Mouse (Mus musculus) hindbrain, embryonic 11.5 days (tissue): ENCODE data around the gene Parp3. TPM values are rescaled to one million over a fixed set of nuclear protein-coding genes. Genes with fewer than 3 reads are reported as not detected.

Experiments
- ATAC-seq: fragments of 200-750 bp; cut with Nextera tagmentation; 2 replicates; pipeline ENCODE4 v1.8.0; 2017; ENCODE audit warnings: mild to moderate bottlenecking, moderate TSS enrichment, moderate library complexity; ENCODE audit not compliant: low FRiP score
- DNase-seq: peaks from one replicate; pipeline ENCODE4 v3.0.0-alpha.2; 2015; ENCODE audit warnings: low spot score
- H3K27ac ChIP-seq: fragments of 300-500 bp; sonication (generic); 2 replicates; pipeline ENCODE4 v1.5.1; 2014; ENCODE audit warnings: mild to moderate bottlenecking, low read depth, low read length
- H3K27me3 ChIP-seq: fragments of 300-500 bp; sonication (generic); 2 replicates; pipeline ENCODE4 v1.6.1; 2014; ENCODE audit warnings: mild to moderate bottlenecking, low read length, moderate library complexity, mixed read lengths; ENCODE audit not compliant: control insufficient read depth, insufficient read depth
- H3K36me3 ChIP-seq: fragments of 300-500 bp; sonication (generic); 2 replicates; pipeline ENCODE4 v1.6.1; 2014; ENCODE audit warnings: mild to moderate bottlenecking, low read length, moderate library complexity, mixed read lengths; ENCODE audit not compliant: control insufficient read depth, insufficient read depth
- H3K4me1 ChIP-seq: fragments of 300-500 bp; sonication (generic); replicated peaks from 2 replicates; pipeline ENCODE4 v1.6.1; 2014; ENCODE audit warnings: low read length, mixed read lengths; ENCODE audit not compliant: control insufficient read depth, insufficient read depth
- H3K4me2 ChIP-seq: fragments of 300-500 bp; sonication (generic); replicated peaks from 2 replicates; pipeline ENCODE4 v1.6.1; 2014; ENCODE audit warnings: mild to moderate bottlenecking, low read depth, low read length
- H3K4me3 ChIP-seq: fragments of 300-500 bp; sonication (generic); 2 replicates; pipeline ENCODE4 v1.5.1; 2014; ENCODE audit warnings: low read depth, low read length
- H3K9ac ChIP-seq: fragments of 300-500 bp; sonication (generic); 2 replicates; pipeline ENCODE4 v1.6.1; 2014; ENCODE audit warnings: low read depth, low read length
- H3K9me3 ChIP-seq: fragments of 300-500 bp; sonication (generic); 2 replicates; pipeline ENCODE4 v1.6.1; 2016; ENCODE audit warnings: low read length; ENCODE audit not compliant: control insufficient read depth
- WGBS: fragments of 180-500 bp; shearing (Covaris S2); extraction: QIAGEN DNeasy Blood & Tissue Kit; methylation state at CpG from one replicate; pipeline ENCODE4 v1.1.7; 2014; 5-methylcytosine and 5-hydroxymethylcytosine counted together
- polyA plus RNA-seq: library from polyadenylated mRNA; unstranded; fragments of >200 nt; fragmentation: Nextera tagmentation; extraction: Ambion mirVana; gene quantifications from 2 replicates; pipeline ENCODE4 v1.2.1, GENCODE M21; 2014

Gene Parp3
- polyA plus RNA-seq, 1 experiment from 2014 or later: 1.4 TPM

GRCm38 (mm10) chr9:106436566-106436965, 40.2 kb downstream of the Parp3 start:
- DNase-seq (no peak), ATAC-seq (no peak)
- H3K9me3 ChIP-seq: no peaks in the 10 kb centered on the region
- no peak overlapping the region for H3K27ac ChIP-seq
- H3K9ac ChIP-seq: no peak overlapping the region
- H3K36me3 ChIP-seq: 0 out of 2 replicates have a peak, but pooled peaks cover 4% of the 10 kb centered on the region
- H3K4me1 ChIP-seq: peaks cover 5% of the 10 kb centered on the region
- H3K4me2 ChIP-seq: no peak overlapping the region
- no peak overlapping the region for H3K4me3 ChIP-seq
- no peaks in the 10 kb centered on the region for H3K27me3 ChIP-seq
- 82% methylated on average over 9 of the region's 9 CpGs for WGBS

DNA sequence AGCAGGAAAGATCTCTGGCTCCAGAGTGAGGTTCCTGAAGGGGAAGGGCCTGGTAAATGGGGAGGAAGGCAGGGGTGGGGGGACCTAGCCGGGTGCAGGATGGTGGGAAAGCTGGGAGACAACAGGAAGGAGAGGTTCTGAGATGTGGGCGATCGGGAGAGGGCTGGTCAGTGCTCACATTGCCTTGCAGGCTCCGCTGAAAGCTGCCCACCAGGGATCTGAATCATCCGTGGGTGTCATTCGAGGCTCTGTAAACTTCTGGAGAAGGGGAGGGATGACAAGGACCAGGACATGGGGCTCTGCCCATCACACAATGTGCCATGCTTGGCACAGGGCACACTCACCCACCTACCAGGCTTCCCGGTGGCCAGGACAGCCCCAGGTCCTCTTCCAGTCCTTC, 43.4 kb downstream of the Parp3 start:
- no peaks in the 10 kb centered on the region for H3K27me3 ChIP-seq
- 0 out of 2 replicates have a peak, but pooled peaks cover 7% of the 10 kb centered on the region for H3K36me3 ChIP-seq
- ATAC-seq (no peak), DNase-seq (no peak)
- H3K4me1 ChIP-seq: peaks cover 10% of the 10 kb centered on the region
- no peak overlapping the region for H3K4me3 ChIP-seq
- H3K4me2 ChIP-seq: no peak overlapping the region
- H3K9me3 ChIP-seq: no peaks in the 10 kb centered on the region
- H3K27ac ChIP-seq: 0 out of 2 replicates have a peak overlapping the region, but pooled peaks have one; percentile 24
- no peak overlapping the region for H3K9ac ChIP-seq
- 79% methylated on average over 7 of the region's 7 CpGs for WGBS

DNA sequence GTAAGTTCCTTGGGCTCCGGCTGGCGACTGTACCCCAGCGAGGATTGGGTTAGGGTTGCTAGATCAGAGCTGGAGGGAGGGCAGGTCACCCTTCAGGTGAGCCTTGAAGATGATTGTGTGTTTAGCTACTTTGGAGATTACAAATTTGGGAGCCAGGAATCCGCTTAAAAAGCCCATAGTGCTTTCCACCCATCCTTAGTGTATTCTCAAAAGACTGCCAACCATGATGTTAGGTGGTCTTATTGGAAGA, 46.8 kb downstream of the Parp3 start:
- no peaks in the 10 kb centered on the region for H3K27me3 ChIP-seq
- no peak for ATAC-seq
- H3K4me1 ChIP-seq: peaks cover 5% of the 10 kb centered on the region; the same call in 1 of the 2 replicates
- DNase-seq: no peak
- no peaks in the 10 kb centered on the region for H3K9me3 ChIP-seq
- peak overlapping the region; percentile 99 for H3K9ac ChIP-seq
- H3K27ac ChIP-seq: peak overlapping the region; percentile 93; the same call in 1 of the 2 replicates
- peak overlapping the region; percentile 78 for H3K4me2 ChIP-seq
- H3K4me3 ChIP-seq: peak overlapping the region; percentile 92
- 5% methylated on average over 4 of the region's 4 CpGs for WGBS
- 0 out of 2 replicates have a peak, but pooled peaks cover 7% of the 10 kb centered on the region for H3K36me3 ChIP-seq

- Histone ChIP-seq H3K4me3 (peak within 1 kb of the TSS; percentile 92), H3K4me2 (peak within 1 kb of the TSS; percentile 78), H3K27ac (peak within 1 kb of the TSS; percentile 93), H3K36me3 (0 out of 2 replicates have a peak, but pooled peaks cover 7% of the 10 kb centered on the region), H3K4me1 (peaks cover 5% of the 10 kb centered on the region; the same call in 1 of the 2 replicates), H3K27me3 (no peaks in the 10 kb centered on the region), H3K9me3 (no peaks in the 10 kb centered on the region), H3K9ac (peak within 1 kb of the TSS; percentile 99)
- DNase-seq: peak; percentile 98
- peak; percentile 91 for ATAC-seq
- WGBS: under 1% methylated on average over 52 of the region's 55 CpGs
Measured at GRCm38 (mm10) chr9:106429221-106430014, 47.3 kb downstream of the Parp3 start, which contains the start of gene Rpl29. Rpl29 (plus strand) TSS chr9:106429454.

DNA sequence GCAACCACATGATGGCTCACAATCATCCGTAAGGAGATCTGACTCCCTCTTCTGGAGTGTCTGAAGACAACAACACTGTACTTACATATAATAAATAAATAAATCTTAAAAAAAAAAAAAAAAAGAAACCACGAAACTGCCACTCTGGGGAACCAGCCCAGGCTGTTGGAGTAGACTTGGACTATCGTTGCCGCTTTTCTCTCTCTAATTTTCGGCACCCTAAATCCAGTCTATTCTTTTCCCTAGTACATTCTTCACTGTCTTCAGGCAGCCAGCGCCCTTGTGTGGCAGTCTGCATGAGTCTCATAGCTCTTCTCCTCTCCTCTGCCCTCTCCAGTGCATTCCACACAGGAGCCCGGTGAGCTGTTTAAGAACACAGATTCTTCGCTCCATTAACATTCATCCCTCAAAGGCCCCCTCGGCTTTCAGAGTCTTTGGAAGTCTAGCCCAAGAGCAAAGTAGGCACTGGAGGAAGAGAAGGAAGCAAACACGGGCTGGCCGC, 48.0 kb downstream of the Parp3 start:
- Histone ChIP-seq H3K9ac (peak overlapping the region; percentile 71), H3K4me2 (peak overlapping the region; percentile 69), H3K27ac (peak overlapping the region; percentile 93), H3K36me3 (0 out of 2 replicates have a peak, but pooled peaks cover 7% of the 10 kb centered on the region), H3K4me3 (peak overlapping the region; percentile 92), H3K4me1 (peaks cover 5% of the 10 kb centered on the region; the same call in 1 of the 2 replicates), H3K9me3 (no peaks in the 10 kb centered on the region), H3K27me3 (no peaks in the 10 kb centered on the region)
- WGBS: 23% methylated on average over 11 of the region's 11 CpGs
- ATAC-seq (peak; percentile 76), DNase-seq (no peak)

GRCm38 (mm10) chr9:106421865-106422160, 54.9 kb downstream of the Parp3 start:
- Histone ChIP-seq H3K9ac (no peak overlapping the region), H3K4me1 (peaks cover 17% of the 10 kb centered on the region), H3K27ac (no peak overlapping the region), H3K4me2 (peak overlapping the region; percentile 8; the same call in 1 of the 2 replicates), H3K4me3 (no peak overlapping the region), H3K9me3 (no peaks in the 10 kb centered on the region), H3K36me3 (no peaks in the 10 kb centered on the region), H3K27me3 (no peaks in the 10 kb centered on the region)
- ATAC-seq (peak; percentile 64; the same call in 1 of the 2 replicates), DNase-seq (peak; percentile 94)
- 0% methylated on average over 3 of the region's 3 CpGs for WGBS

DNA sequence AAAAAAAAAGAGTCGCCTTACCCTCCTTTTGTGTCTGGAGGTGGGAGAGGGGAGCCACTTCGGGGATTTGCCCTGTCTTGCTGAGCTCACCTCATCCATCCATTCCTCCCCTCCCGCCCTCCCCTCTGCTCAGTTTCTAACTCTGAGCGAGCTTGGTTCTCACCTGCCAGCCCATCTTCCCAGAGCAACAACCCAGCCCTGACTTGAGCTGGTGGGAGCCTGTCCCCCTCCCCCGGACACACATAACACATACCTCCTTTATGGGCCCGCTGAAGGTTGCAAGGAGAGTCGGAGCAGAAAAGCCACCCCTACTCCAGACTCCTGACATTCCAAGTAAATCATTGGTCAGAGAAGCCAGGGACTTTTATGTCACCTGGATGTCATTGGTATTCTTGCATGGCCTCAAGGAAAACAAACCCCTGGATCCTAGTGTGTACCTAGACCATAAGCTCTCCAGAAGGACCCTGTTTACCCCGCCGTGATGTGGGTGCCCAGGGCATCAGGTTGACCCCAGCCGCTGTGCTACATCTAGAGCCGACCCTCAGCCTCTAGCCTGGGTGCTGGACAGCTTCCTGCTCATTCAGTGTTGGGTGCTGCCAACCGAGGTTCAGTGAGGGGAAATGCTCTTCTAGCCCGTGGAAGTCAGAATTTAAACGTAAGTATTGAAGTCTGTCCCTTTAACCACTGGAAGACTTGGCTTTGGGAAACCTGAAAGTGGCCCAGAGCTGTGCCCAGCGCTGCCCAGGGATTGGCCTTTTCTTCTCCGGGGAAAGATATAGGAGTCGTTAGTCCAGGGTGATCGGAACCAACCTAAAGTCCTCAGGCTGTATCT, 55.5 kb downstream of the Parp3 start:
- Histone ChIP-seq H3K4me3 (no peak overlapping the region; the same call in 1 of the 2 replicates), H3K4me2 (peak overlapping the region; percentile 21; the same call in 1 of the 2 replicates), H3K27me3 (no peaks in the 10 kb centered on the region), H3K9ac (no peak overlapping the region), H3K9me3 (no peaks in the 10 kb centered on the region), H3K36me3 (no peaks in the 10 kb centered on the region), H3K4me1 (peaks cover 17% of the 10 kb centered on the region), H3K27ac (peak overlapping the region; percentile 48)
- DNase-seq (no peak), ATAC-seq (peak; percentile 48; the same call in 1 of the 2 replicates)
- 5% methylated on average over 18 of the region's 18 CpGs for WGBS

DNA sequence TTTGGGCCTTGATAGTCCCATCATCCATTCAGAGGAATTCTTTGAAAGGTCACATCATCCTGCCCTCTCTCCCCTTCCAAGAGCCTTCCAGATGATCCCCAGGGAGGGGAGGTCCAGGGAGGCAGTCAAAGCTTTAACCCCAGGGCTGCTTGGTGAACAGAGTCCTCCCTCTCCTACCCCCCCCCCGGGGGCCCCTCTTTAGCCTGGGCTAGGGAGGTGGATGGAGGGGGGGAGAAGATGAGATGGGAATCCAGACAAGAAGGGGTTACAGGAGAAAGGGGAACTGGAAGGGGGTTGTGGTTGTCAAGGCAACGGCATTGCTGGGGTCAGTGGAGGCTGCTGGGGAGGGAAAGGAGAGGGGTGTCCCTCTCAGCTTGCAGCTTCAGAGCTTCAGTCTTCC, 56.1 kb downstream of the Parp3 start:
- Histone ChIP-seq H3K27ac (peak overlapping the region; percentile 48; the same call in 1 of the 2 replicates), H3K4me3 (no peak overlapping the region; the same call in 1 of the 2 replicates)
- peak; percentile 66 for DNase-seq

More for the DNA sequence above, 56.1 kb downstream of the Parp3 start:
- Histone ChIP-seq H3K9ac (0 out of 2 replicates have a peak overlapping the region, but pooled peaks have one; percentile 45), H3K36me3 (no peaks in the 10 kb centered on the region), H3K4me1 (peaks cover 17% of the 10 kb centered on the region), H3K27me3 (no peaks in the 10 kb centered on the region), H3K9me3 (no peaks in the 10 kb centered on the region), H3K4me2 (peak overlapping the region; percentile 21; the same call in 1 of the 2 replicates)
- 4% methylated on average over 2 of the region's 2 CpGs for WGBS
- ATAC-seq: peak; percentile 66
